Comparison of ENCODE assay signal across 8 mouse cellular contexts in genomic region chr8:88361708-88362428, GRCm38 (mm10). TPM values are rescaled to one million over a fixed set of nuclear protein-coding genes. Genes with fewer than 3 reads are reported as not detected.
DNase-seq lines count a peak whose midpoint lies in the region; ATAC-seq and TF ChIP-seq lines count a peak whose summit lies in the region.

Brd7 (minus strand) TSS chr8:88362194.

- H3K9me3 ChIP-seq in embryonic facial prominence, embryonic 12.5 days = 0 out of 2 replicates have a peak, but pooled peaks cover 4% of the 10 kb centered on the region
- H3K9me3 ChIP-seq in limb, embryonic 12.5 days = 0 out of 2 replicates have a peak, but pooled peaks cover 6% of the 10 kb centered on the region
- no peaks in the 10 kb centered on the region for H3K9me3 ChIP-seq in midbrain, embryonic 14.5 days (ENCODE audit: control insufficient read depth, low read length)

- peak; percentile 61; the same call in 1 of the 2 replicates for ATAC-seq in embryonic facial prominence, embryonic 12.5 days (ENCODE audit: insufficient number of reproducible peaks, insufficient read depth, low FRiP score, low TSS enrichment)
- ATAC-seq in limb, embryonic 12.5 days (ENCODE audit: insufficient number of reproducible peaks, insufficient read depth, low FRiP score, low TSS enrichment, low read depth) = peak; percentile 75
- ATAC-seq in midbrain, embryonic 14.5 days (ENCODE audit: low FRiP score, low TSS enrichment) = peak; percentile 90

- under 1% methylated on average over 88 of the region's 91 CpGs for WGBS in embryonic facial prominence, embryonic 12.5 days
- WGBS in kidney, adult 2 months = under 1% methylated on average over 89 of the region's 91 CpGs
- WGBS in limb, embryonic 12.5 days = under 1% methylated on average over 89 of the region's 91 CpGs
- under 1% methylated on average over 84 of the region's 91 CpGs for WGBS in midbrain, embryonic 14.5 days

- no peak for TF ChIP-seq POLR2A in kidney, adult 2 months (IDR thresholded peaks at IDR 0.05; ENCODE audit: low read depth, low read length)

- H3K4me3 ChIP-seq in embryonic facial prominence, embryonic 12.5 days = peak within 1 kb of the TSS; percentile 99
- H3K4me3 ChIP-seq in kidney, adult 2 months (ENCODE audit: insufficient read depth, low read depth, low read length) = peak within 1 kb of the TSS; percentile 98
- H3K4me3 ChIP-seq in limb, embryonic 12.5 days (replicated peaks) = peak within 1 kb of the TSS; percentile 99
- peak within 1 kb of the TSS; percentile 94 for H3K4me3 ChIP-seq in midbrain, embryonic 14.5 days (replicated peaks; ENCODE audit: low read depth, low read length)

- peaks cover 18% of the 10 kb centered on the region for H3K4me1 ChIP-seq in embryonic facial prominence, embryonic 12.5 days
- peaks cover 5% of the 10 kb centered on the region; the same call in 1 of the 2 replicates for H3K4me1 ChIP-seq in kidney, adult 2 months (ENCODE audit: control insufficient read depth, insufficient read depth, low read length)
- H3K4me1 ChIP-seq in limb, embryonic 12.5 days (replicated peaks) = peaks cover 30% of the 10 kb centered on the region
- H3K4me1 ChIP-seq in midbrain, embryonic 14.5 days (ENCODE audit: control insufficient read depth, insufficient read depth, low read length) = peaks cover 13% of the 10 kb centered on the region; the same call in 1 of the 2 replicates

- peak within 1 kb of the TSS; percentile 97 for H3K9ac ChIP-seq in embryonic facial prominence, embryonic 12.5 days
- peak within 1 kb of the TSS; percentile 96 for H3K9ac ChIP-seq in limb, embryonic 12.5 days (replicated peaks)
- H3K9ac ChIP-seq in midbrain, embryonic 14.5 days (replicated peaks; ENCODE audit: low read length) = peak within 1 kb of the TSS; percentile 93

- peaks cover 23% of the 10 kb centered on the region for H3K36me3 ChIP-seq in embryonic facial prominence, embryonic 12.5 days
- H3K36me3 ChIP-seq in kidney, adult 2 months (ENCODE audit: control insufficient read depth, insufficient read depth, low read length) = peaks cover 5% of the 10 kb centered on the region
- H3K36me3 ChIP-seq in limb, embryonic 12.5 days = peaks cover 28% of the 10 kb centered on the region
- peaks cover 29% of the 10 kb centered on the region for H3K36me3 ChIP-seq in midbrain, embryonic 14.5 days (ENCODE audit: control insufficient read depth, insufficient read depth, low read length)

- no peaks in the 10 kb centered on the region for H3K27me3 ChIP-seq in embryonic facial prominence, embryonic 12.5 days
- H3K27me3 ChIP-seq in kidney, adult 2 months (replicated peaks; ENCODE audit: control insufficient read depth, insufficient read depth, low read length) = no peaks in the 10 kb centered on the region
- no peaks in the 10 kb centered on the region for H3K27me3 ChIP-seq in limb, embryonic 12.5 days
- H3K27me3 ChIP-seq in midbrain, embryonic 14.5 days (ENCODE audit: control insufficient read depth, insufficient read depth, low read length) = no peaks in the 10 kb centered on the region

- TF ChIP-seq CTCF in kidney, adult 2 months (conservative IDR thresholded peaks at IDR 0.05; ENCODE audit: insufficient read depth, insufficient read length, low read depth, low read length) = peak; percentile 58

- peak within 1 kb of the TSS; percentile 93 for H3K27ac ChIP-seq in embryonic facial prominence, embryonic 12.5 days
- peak within 1 kb of the TSS; percentile 98 for H3K27ac ChIP-seq in kidney, adult 2 months (ENCODE audit: insufficient read depth, low read depth, low read length)
- H3K27ac ChIP-seq in limb, embryonic 12.5 days = peak within 1 kb of the TSS; percentile 94
- peak within 1 kb of the TSS; percentile 84 for H3K27ac ChIP-seq in midbrain, embryonic 14.5 days (replicated peaks; ENCODE audit: low read depth, low read length)

- DNase-seq in 3134 (ENCODE audit: extremely low read depth, insufficient read length, low spot score) = peak; percentile 79
- DNase-seq in adrenal gland, postnatal 36 days = peak; percentile 90
- DNase-seq in heart, adult 18-20 months = peak; percentile 88 to 90
- peak; percentile 90 for DNase-seq in kidney, adult 2 months
- peak; percentile 91 for DNase-seq in midbrain, embryonic 14.5 days
- DNase-seq in spleen, adult 12 weeks (ENCODE audit: low spot score) = peak; percentile 65

- H3K4me2 ChIP-seq in embryonic facial prominence, embryonic 12.5 days (replicated peaks) = peak within 1 kb of the TSS; percentile 83
- peak within 1 kb of the TSS; percentile 89 for H3K4me2 ChIP-seq in limb, embryonic 12.5 days
- peak within 1 kb of the TSS; percentile 79 for H3K4me2 ChIP-seq in midbrain, embryonic 14.5 days (ENCODE audit: low read length)

RNA-seq across cellular contexts. Expression of gene Brd7, which starts in this region (rescaled TPM):
- 10 to 100 TPM; 71.2 to 75.4 TPM for total RNA-seq in adrenal gland, postnatal 36 days (2021)
- 92.7 and 94.5 TPM in 2 replicates for polyA plus RNA-seq in embryonic facial prominence, embryonic 12.5 days (2016; fragmentation: Nextera tagmentation; extraction: Ambion mirVana)
- total RNA-seq in heart, adult 18-20 months (2021) = 10 to 100 TPM; 70.0 to 74.0 TPM
- 23.9 and 25.6 TPM in 2 replicates for polyA plus RNA-seq in kidney, adult 2 months (2012; rRNA removed)
- polyA plus RNA-seq in limb, embryonic 12.5 days (2016; fragmentation: Nextera tagmentation; extraction: Ambion mirVana) = 96.8 and 108 TPM in 2 replicates
- 60.3 and 82.5 TPM in 2 replicates for polyA plus RNA-seq in midbrain, embryonic 14.5 days (2014; fragmentation: Nextera tagmentation; extraction: Ambion mirVana)

Comparison
In these comparisons a context has a peak if more than half of its experiments do, and no peak if none do; other contexts are left out.
1. Peak in every context shown above with its lines: DNase-seq, ATAC-seq, H3K4me3 ChIP-seq and H3K27ac ChIP-seq.